Mouse (Mus musculus) liver, postnatal 0 days (tissue): ENCODE results near the gene Riox2.

ENCODE experiments used
- CTCF ChIP-seq: sonication (generic); IDR thresholded peaks from 2 replicates; pipeline ENCODE4 v1.5.1; 2016; ENCODE audit warnings: antibody characterized with exemption, low read depth
- EP300 ChIP-seq: IDR thresholded peaks from 2 replicates; pipeline ENCODE4 v1.6.1; 2016; ENCODE audit warnings: antibody characterized with exemption, low read depth, mild to moderate bottlenecking

GRCm38 (mm10) chr16:59517447-59518219 lies 46.1 kb downstream of the Riox2 start:
- TF ChIP-seq EP300 = no peak
- TF ChIP-seq CTCF = peak; percentile 22; the same call in 1 of the 2 replicates
